Comparison of ENCODE assay signal across 9 mouse cellular contexts in genomic region chr10:81863409-81864407, GRCm38 (mm10). TPM values are rescaled to one million over a fixed set of nuclear protein-coding genes. Genes with fewer than 3 reads are reported as not detected.
DNase-seq lines count a peak whose midpoint lies in the region; ATAC-seq and TF ChIP-seq lines count a peak whose summit lies in the region.
"Not testable (repeated sequence)": the region's sequence is repeated elsewhere in the genome, so short reads cannot be mapped to it uniquely, and the experiment has no call there.
"Had no signal": no experiment of that assay in that cellular context is flagged by ENCODE, and none has a peak within 500 bp of the region (broad histone marks: within the 10 kb centered on the region; RNA-seq: fewer than 3 reads in every experiment).

Gene Gm32687, plus strand, starts transcription at chr10:81863934.

- H3K27me3 ChIP-seq in Patski; kidney, embryonic 16.5 days (ENCODE audit: insufficient read depth, low read length); liver, embryonic 11.5 days (replicated peaks; ENCODE audit: control insufficient read depth, insufficient read depth, low read length); midbrain, embryonic 13.5 days; spleen, adult 2 months (ENCODE audit: control insufficient read depth, insufficient read depth, low read length): not testable (repeated sequence)

- peak within 1 kb of the TSS; percentile 23; the same call in 1 of the 2 replicates for H3K4me3 ChIP-seq in cortical plate, adult 2 months (ENCODE audit: insufficient read depth, low read length)
- H3K4me3 ChIP-seq in kidney, embryonic 16.5 days (ENCODE audit: low read length); liver, embryonic 11.5 days (ENCODE audit: low read depth, low read length); midbrain, embryonic 13.5 days (replicated peaks): not testable (repeated sequence)
- H3K4me3 ChIP-seq in spleen, adult 2 months (ENCODE audit: extremely low read depth, insufficient read depth, insufficient read length): peak within 1 kb of the TSS; percentile 23; the same call in 1 of the 2 replicates

- in situ Hi-C loops in Patski (cut with MboI; ENCODE audit: low pct_unique_long_range_greater_than_20kb): not testable (repeated sequence)

- CTCF ChIA-PET in Patski (lab: Charles Lee): not testable (repeated sequence)

- not testable (repeated sequence) for H3K4me1 ChIP-seq in cortical plate, adult 2 months (ENCODE audit: control insufficient read depth, insufficient read depth, low read length); kidney, embryonic 16.5 days (ENCODE audit: insufficient read depth, low read length); liver, embryonic 11.5 days (replicated peaks; ENCODE audit: control insufficient read depth, insufficient read depth, low read length); midbrain, embryonic 13.5 days (replicated peaks); spleen, adult 2 months (ENCODE audit: control insufficient read depth, insufficient read depth, insufficient read length)

- TF ChIP-seq CTCF in Patski (IDR thresholded peaks at IDR 0.05); cortical plate, adult 2 months (IDR thresholded peaks at IDR 0.05; ENCODE audit: extremely low read depth, insufficient read depth, low read length); spleen, adult 2 months (IDR thresholded peaks at IDR 0.05; ENCODE audit: extremely low read depth, insufficient read depth, insufficient read length, insufficient replicate concordance): not testable (repeated sequence)

- peak; percentile 100 for ATAC-seq in Patski
- ATAC-seq in hematopoietic stem cell, adult 5-6 weeks (replicated peaks in 1 of 2; ENCODE audit: insufficient read depth in 1 of 2, low FRiP score in 2 of 2, low TSS enrichment in 1 of 2, low read depth in 1 of 2, poor library complexity in 2 of 2, severe bottlenecking in 2 of 2): peak; percentile 100
- peak; percentile 100 for ATAC-seq in kidney, embryonic 16.5 days (ENCODE audit: low FRiP score, low TSS enrichment)
- ATAC-seq in liver, embryonic 11.5 days (replicated peaks; ENCODE audit: low FRiP score): peak; percentile 100
- peak; percentile 100 for ATAC-seq in midbrain, embryonic 13.5 days

- POLR2A ChIA-PET in Patski (lab: Charles Lee): not testable (repeated sequence)

- DNase-seq in Patski (ENCODE audit: low read depth, low spot score); liver, embryonic 11.5 days (ENCODE audit: low spot score); spleen, adult 2 months (ENCODE audit: low read depth in 1 of 2, low spot score in 2 of 2): not testable (repeated sequence)
- peak; percentile 1 to 3 for DNase-seq in frontal cortex, postnatal 25 days (ENCODE audit: low spot score in 2 of 2)

- H3K9ac ChIP-seq in kidney, embryonic 16.5 days (replicated peaks; ENCODE audit: low read length); liver, embryonic 11.5 days (ENCODE audit: low read depth, low read length); midbrain, embryonic 13.5 days (replicated peaks): not testable (repeated sequence)

- TF ChIP-seq POLR2A in cortical plate, adult 2 months (IDR thresholded peaks at IDR 0.05; ENCODE audit: extremely low read depth, insufficient read depth, low read length); spleen, adult 2 months (IDR thresholded peaks at IDR 0.05; ENCODE audit: low read depth, low read length): not testable (repeated sequence)

- 25% methylated on average over 4 of the region's 49 CpGs for WGBS in kidney, embryonic 16.5 days
- 28% methylated on average over 4 of the region's 49 CpGs for WGBS in liver, embryonic 11.5 days
- 25% methylated on average over 6 of the region's 49 CpGs for WGBS in midbrain, embryonic 13.5 days
- 28% methylated on average over 6 of the region's 49 CpGs for WGBS in spleen, adult 2 months

- H3K27ac ChIP-seq in cortical plate, adult 2 months (ENCODE audit: insufficient read depth, low read length); kidney, embryonic 16.5 days (ENCODE audit: low read length); liver, embryonic 11.5 days (ENCODE audit: low read depth, low read length); midbrain, embryonic 13.5 days; spleen, adult 2 months (ENCODE audit: insufficient read depth, low read length): not testable (repeated sequence)

- H3K4me2 ChIP-seq in kidney, embryonic 16.5 days (replicated peaks; ENCODE audit: low read depth, low read length); liver, embryonic 11.5 days; midbrain, embryonic 13.5 days (replicated peaks): not testable (repeated sequence)

- H3K36me3 ChIP-seq in kidney, embryonic 16.5 days (ENCODE audit: insufficient read depth, low read length); liver, embryonic 11.5 days (ENCODE audit: control insufficient read depth, insufficient read depth, low read length); midbrain, embryonic 13.5 days; spleen, adult 2 months (ENCODE audit: control insufficient read depth, insufficient read depth, low read length): not testable (repeated sequence)

- not testable (repeated sequence) for H3K9me3 ChIP-seq in kidney, embryonic 16.5 days (ENCODE audit: low read length); liver, embryonic 11.5 days (ENCODE audit: control insufficient read depth, low read length); midbrain, embryonic 13.5 days

RNA-seq across cellular contexts. Expression of gene Gm32687, which starts in this region (rescaled TPM):
- polyA plus RNA-seq in Patski (2021): not detected
- polyA plus RNA-seq in cortical plate, adult 2 months (2012; rRNA removed): 3.5 and 3.6 TPM in 2 replicates
- total RNA-seq in hematopoietic stem cell, adult 5-6 weeks (2017): 3.4 and 12.8 TPM in 2 replicates
- polyA plus RNA-seq in kidney, embryonic 16.5 days (2015; fragmentation: Nextera tagmentation; extraction: Ambion mirVana): 9.9 and 13.5 TPM in 2 replicates
- polyA plus RNA-seq in liver, embryonic 11.5 days (2014; fragmentation: Nextera tagmentation; extraction: Ambion mirVana): 5.1 and 6.1 TPM in 2 replicates
- polyA plus RNA-seq in midbrain, embryonic 13.5 days (2015; fragmentation: Nextera tagmentation; extraction: Ambion mirVana): 11.6 and 14.8 TPM in 2 replicates
- polyA plus RNA-seq in spleen, adult 2 months (2012; rRNA removed): 0.28 TPM in 1 of 2 replicates, not detected in the other
- polyA plus RNA-seq: C2C12 had no signal

Comparison
In these comparisons a context has a peak if more than half of its experiments do, and no peak if none do; other contexts are left out.
1. Peak in ATAC-seq in Patski; RNA of the gene not detected or under 1 TPM.